Mouse (Mus musculus) liver, embryonic 16.5 days (tissue): ENCODE measurements at regions not wholly inside any gene's neighbourhood (a gene's known extent, or its start where the extent isn't known, plus 50 kb on each side); places are given as distances from the start of the nearest gene placed in this dataset. TPM values are rescaled to one million over a fixed set of nuclear protein-coding genes. Genes with fewer than 3 reads are reported as not detected.

ENCODE experiments used
- ATAC-seq: fragments of 200-750 bp; cut with Nextera tagmentation; 2 replicates; pipeline ENCODE4 v1.8.0; 2017; ENCODE audit warnings: low read depth, mild to moderate bottlenecking, moderate number of reproducible peaks, moderate library complexity
- H3K27ac ChIP-seq: fragments of 300-500 bp; sonication (generic); 2 replicates; pipeline ENCODE4 v1.5.1; 2014; ENCODE audit warnings: mild to moderate bottlenecking, low read length
- H3K27me3 ChIP-seq: fragments of 300-500 bp; sonication (generic); 2 replicates; pipeline ENCODE4 v1.6.1; 2014; ENCODE audit warnings: low read depth, low read length, mixed read lengths; ENCODE audit not compliant: control insufficient read depth, insufficient read depth
- H3K36me3 ChIP-seq: fragments of 300-500 bp; sonication (generic); 2 replicates; pipeline ENCODE4 v1.6.1; 2014; ENCODE audit warnings: mild to moderate bottlenecking; ENCODE audit not compliant: control insufficient read depth, insufficient read depth
- H3K4me1 ChIP-seq: fragments of 300-500 bp; sonication (generic); 2 replicates; pipeline ENCODE4 v1.6.1; 2014; ENCODE audit warnings: low read depth, low read length, mixed read lengths; ENCODE audit not compliant: control insufficient read depth
- H3K4me2 ChIP-seq: fragments of 300-500 bp; sonication (generic); 2 replicates; pipeline ENCODE4 v1.6.1; 2014; ENCODE audit warnings: low read depth, low read length, mixed read lengths
- H3K4me3 ChIP-seq: fragments of 300-500 bp; sonication (generic); 2 replicates; pipeline ENCODE4 v1.5.1; 2014; ENCODE audit warnings: low read depth, mild to moderate bottlenecking, low read length
- H3K9ac ChIP-seq: fragments of 300-500 bp; sonication (generic); 2 replicates; pipeline ENCODE4 v1.6.1; 2014; ENCODE audit warnings: low read depth, low read length
- H3K9me3 ChIP-seq: fragments of 300-500 bp; sonication (generic); replicated peaks from 2 replicates; pipeline ENCODE4 v1.6.1; 2016; ENCODE audit warnings: low read length; ENCODE audit not compliant: control insufficient read depth
- WGBS: fragments of 180-500 bp; shearing (Covaris S2); extraction: QIAGEN DNeasy Blood & Tissue Kit; methylation state at CpG from one replicate; pipeline ENCODE4 v1.1.7; 2014; ENCODE audit not compliant: insufficient replicate concordance; 5-methylcytosine and 5-hydroxymethylcytosine counted together
- microRNA-seq: library from miRNA; unstranded; fragments of <30 nt; microRNA quantifications from one replicate; pipeline ENCODE4, GENCODE M21; 2016

GRCm38 (mm10) chr15:6242132-6242531, 57.5 kb upstream of the Dab2 start:
- 36% methylated on average over 4 of the region's 4 CpGs for WGBS
- no peak for ATAC-seq

GRCm38 (mm10) chr15:6244401-6244800, 55.2 kb upstream of the Dab2 start:
- ATAC-seq, result no peak
- Histone ChIP-seq H3K4me2 (no peak overlapping the region), H3K4me1 (no peaks in the 10 kb centered on the region), H3K4me3 (no peak overlapping the region), H3K27ac (no peak overlapping the region), H3K9me3 (no peaks in the 10 kb centered on the region), H3K27me3 (no peaks in the 10 kb centered on the region), H3K9ac (no peak overlapping the region), H3K36me3 (no peaks in the 10 kb centered on the region)
- 44% methylated on average over 7 of the region's 7 CpGs for WGBS

More at GRCm38 (mm10) chr15:6242132-6242531, 57.5 kb upstream of the Dab2 start:
- H3K4me3 ChIP-seq, result no peak overlapping the region
- no peak overlapping the region for H3K9ac ChIP-seq
- no peak overlapping the region for H3K27ac ChIP-seq
- H3K36me3 ChIP-seq, result no peaks in the 10 kb centered on the region
- H3K4me1 ChIP-seq, result no peaks in the 10 kb centered on the region
- H3K4me2 ChIP-seq, result no peak overlapping the region
- no peaks in the 10 kb centered on the region for H3K9me3 ChIP-seq
- no peaks in the 10 kb centered on the region for H3K27me3 ChIP-seq

GRCm38 (mm10) chr15:6245950-6246894, 53.4 kb upstream of the Dab2 start:
- H3K4me3 ChIP-seq, result no peak overlapping the region
- no peaks in the 10 kb centered on the region for H3K27me3 ChIP-seq
- no peak overlapping the region for H3K4me2 ChIP-seq
- no peak overlapping the region for H3K27ac ChIP-seq
- H3K9ac ChIP-seq, result no peak overlapping the region
- WGBS, result 56% methylated on average over 9 of the region's 9 CpGs
- H3K4me1 ChIP-seq, result no peaks in the 10 kb centered on the region
- no peaks in the 10 kb centered on the region for H3K36me3 ChIP-seq
- no peaks in the 10 kb centered on the region for H3K9me3 ChIP-seq
- ATAC-seq, result no peak

GRCm38 (mm10) chr15:6248470-6248869, 51.1 kb upstream of the Dab2 start:
- ATAC-seq, result no peak; the same call in 1 of the 2 replicates

More at GRCm38 (mm10) chr15:6248470-6248869, 51.1 kb upstream of the Dab2 start:
- Histone ChIP-seq H3K27ac (no peak overlapping the region), H3K4me1 (no peaks in the 10 kb centered on the region), H3K36me3 (no peaks in the 10 kb centered on the region), H3K4me2 (no peak overlapping the region), H3K27me3 (no peaks in the 10 kb centered on the region), H3K9me3 (no peaks in the 10 kb centered on the region), H3K4me3 (no peak overlapping the region), H3K9ac (no peak overlapping the region)
- WGBS, result 37% methylated on average over 4 of the region's 4 CpGs

Small RNA genes in the stretch of these regions (microRNA-seq; reads per million reads assigned to microRNA genes)
- gene Gm27760, result not detected
